Mouse (Mus musculus) c-Kit-positive CD71-positive TER-119-positive erythroid progenitor cells, embryonic 14.5 days (primary cell): ENCODE results near the gene Ilf2.

ENCODE experiments used
- DNase-seq: peaks from one replicate; pipeline ENCODE4 v3.0.0-alpha.2; 2013; ENCODE audit warnings: low spot score

Gene Ilf2

GRCm38 (mm10) chr3:90508950-90509746 is 33.2 kb downstream of the Ilf2 start, which contains the start of gene Chtop:
Gene Chtop, minus strand, starts transcription at chr3:90509498.
- peak; percentile 99 for DNase-seq

DNA sequence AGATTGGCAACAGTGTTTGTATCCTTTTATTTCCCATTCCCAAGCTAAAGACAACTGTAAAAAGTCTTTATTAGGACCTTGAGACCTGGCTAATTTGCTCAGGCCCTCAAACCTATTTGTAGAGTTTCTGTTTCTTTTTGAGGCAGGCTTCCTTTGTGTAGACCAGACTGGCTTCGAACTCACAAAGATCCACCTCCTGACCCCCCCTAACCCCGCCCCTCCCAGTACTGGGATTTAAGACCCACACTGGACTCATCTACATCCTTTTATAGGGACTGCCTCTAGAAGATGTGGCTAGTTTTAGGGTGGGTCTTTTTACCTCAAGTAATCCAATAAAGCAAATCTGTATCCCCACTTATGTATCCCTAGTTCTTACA is 33.8 kb downstream of the Ilf2 start:
- no peak for DNase-seq

GRCm38 (mm10) chr3:90512276-90512675 is 36.4 kb downstream of the Ilf2 start:
- no peak for DNase-seq

DNA sequence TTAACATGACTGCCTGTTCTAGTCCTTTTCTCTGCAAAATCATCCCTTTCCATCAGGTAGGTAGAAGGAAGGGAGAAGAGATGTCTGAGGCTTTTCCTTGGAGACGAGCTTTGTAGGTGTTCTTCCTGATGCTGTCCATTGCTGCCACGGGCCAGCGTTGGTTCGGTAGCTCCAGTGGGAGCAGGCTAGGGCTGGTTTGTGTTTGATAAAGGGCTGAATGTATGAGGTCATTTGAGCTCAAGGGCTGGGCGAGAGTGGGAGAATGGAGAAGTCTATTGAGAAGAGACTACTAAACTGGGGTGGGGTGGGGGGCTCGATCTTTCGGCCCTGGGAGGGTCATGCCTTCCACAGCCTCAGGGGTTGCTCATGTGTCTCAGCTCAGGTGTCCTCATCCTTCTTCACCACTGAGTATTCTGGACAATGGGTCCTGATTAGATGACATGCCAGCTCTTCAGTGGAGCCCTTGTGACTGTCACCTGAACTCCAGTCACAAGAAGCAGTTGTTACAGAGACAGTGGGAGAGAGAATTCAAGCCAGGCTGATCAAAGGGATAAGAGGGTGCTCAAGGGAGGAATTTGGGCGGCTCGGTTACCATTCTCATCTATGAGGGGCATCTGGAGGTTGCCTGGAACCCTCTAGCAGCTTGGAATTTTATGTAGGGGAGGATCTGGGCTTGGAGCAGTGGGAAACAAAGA is 37.2 kb downstream of the Ilf2 start:
- DNase-seq: no peak

GRCm38 (mm10) chr3:90513796-90514590 is 38.1 kb downstream of the Ilf2 start, which contains the start of the genes S100a1 and S100a13:
Gene S100a1, minus strand, starts transcription at chr3:90514392.
Gene S100a13, plus strand, starts transcription at chr3:90514435.
- peak; percentile 35 for DNase-seq

GRCm38 (mm10) chr3:90514691-90515090 is 38.8 kb downstream of the Ilf2 start:
- peak; percentile 59 for DNase-seq

- no peak for DNase-seq
Measured at GRCm38 (mm10) chr3:90515242-90515641, 39.3 kb downstream of the Ilf2 start.

GRCm38 (mm10) chr3:90515789-90516188 is 39.9 kb downstream of the Ilf2 start:
- no peak for DNase-seq

DNA sequence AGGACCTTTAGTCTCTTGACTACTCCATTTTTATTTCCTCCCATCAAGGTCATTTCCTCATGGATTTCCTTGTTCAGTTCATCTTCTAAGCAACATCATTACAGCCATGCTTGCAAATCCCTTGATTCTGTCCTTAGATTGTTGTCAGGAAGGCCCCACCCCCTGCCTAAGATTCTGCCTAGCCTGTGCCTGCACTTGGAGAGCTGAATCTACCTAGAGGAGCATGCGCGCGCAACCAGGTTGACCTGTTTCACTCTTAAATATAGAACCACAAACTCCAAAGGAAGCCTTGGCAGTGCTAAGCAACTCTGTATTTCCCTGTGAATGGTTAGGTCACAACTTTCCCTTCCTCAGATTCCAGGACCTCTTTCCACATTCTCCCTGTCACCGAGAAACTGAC is 41.8 kb downstream of the Ilf2 start:
- DNase-seq: no peak

GRCm38 (mm10) chr3:90525421-90525820 is 49.5 kb downstream of the Ilf2 start:
- peak; percentile 32 for DNase-seq

DNA sequence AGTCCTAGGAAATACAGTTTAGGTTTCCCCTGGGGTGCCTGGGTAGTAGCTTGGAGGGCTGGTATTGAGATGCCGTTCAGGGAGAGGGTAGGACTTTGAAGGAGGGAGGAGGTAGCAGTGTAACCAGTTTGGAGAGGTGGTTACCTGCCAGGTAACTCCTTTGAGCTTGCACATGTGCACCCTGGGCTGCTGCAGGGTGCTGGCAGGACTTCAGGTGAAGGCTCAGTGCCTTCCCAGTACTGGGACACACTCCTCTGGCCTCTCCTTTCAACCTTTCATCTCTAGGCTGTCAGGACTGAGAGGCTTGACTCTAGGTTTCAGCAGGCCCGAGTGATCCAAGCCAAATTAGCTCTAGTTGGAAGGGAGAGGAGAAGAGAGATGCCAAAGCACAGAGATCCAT is 50.1 kb downstream of the Ilf2 start:
- DNase-seq: no peak

DNA sequence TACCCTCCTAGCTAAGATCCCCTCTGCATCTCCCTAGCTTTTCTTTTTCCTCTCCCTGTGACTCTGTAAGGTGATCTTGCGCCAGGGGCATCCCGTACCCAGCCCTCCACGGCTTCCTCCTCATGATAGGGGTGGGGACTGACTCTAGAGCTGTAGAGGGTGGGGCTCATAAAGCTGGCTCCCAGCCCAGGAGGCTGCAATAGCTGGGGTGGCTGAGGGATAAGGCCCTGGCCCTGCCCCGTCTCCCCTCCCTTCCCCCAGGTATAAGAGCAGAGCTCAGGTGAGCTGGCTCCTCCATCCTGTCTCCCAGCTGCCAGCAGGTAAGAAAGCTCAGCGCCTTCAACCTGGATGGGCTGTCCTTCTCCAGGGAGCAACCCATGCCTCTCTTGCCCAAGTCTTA is 50.7 kb downstream of the Ilf2 start, which contains the start of gene S100a14:
TSS of gene S100a14 (plus strand) at position 277 of the 400 bp plus-strand sequence.
- no peak for DNase-seq

DNA sequence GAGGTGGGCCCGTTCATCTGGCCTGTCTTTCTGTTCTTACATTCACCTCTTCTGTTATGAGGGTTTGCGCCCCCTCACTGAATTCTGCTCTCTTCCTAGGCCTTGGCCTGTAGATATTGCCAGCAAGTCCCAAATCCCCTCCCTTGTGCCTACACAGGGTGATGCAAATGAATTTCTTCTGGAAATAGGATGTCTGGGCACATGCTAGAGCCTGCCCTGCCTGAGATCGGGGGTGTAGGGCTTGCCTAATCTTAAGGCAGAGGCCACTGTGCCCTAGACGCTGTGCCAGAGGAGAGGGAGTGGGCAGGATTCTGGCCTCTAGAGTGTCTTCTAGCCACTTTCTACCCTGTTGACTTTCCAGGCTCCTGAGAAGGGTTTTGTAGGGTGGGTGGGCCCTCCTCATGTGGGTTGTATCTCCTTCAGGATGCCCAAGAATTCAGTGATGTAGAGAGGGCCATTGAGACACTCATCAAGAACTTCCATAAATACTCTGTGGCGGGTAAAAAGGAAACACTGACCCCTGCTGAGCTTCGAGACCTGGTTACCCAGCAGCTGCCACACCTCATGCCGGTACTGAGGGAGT is 51.5 kb downstream of the Ilf2 start:
- DNase-seq: no peak

DNA sequence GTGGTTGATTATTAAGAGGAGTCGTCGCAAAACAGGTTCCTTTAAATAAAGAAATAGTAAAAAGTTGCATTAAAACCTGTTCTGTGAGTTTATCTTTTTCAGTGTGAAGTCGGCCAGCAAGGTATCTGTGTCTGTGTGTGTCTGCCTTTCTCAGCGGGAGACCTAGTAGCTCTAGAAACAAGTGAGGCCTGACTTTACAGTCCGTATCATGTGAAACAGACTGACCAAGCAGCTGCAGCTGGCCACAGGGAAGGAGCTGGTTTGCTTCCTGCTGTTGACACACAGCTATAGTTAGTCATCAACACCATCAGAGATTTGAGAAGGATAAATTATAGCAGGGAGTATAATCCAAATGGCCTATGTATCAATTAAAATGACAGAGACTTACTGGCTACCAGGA is 55.8 kb downstream of the Ilf2 start:
- no peak for DNase-seq

DNA sequence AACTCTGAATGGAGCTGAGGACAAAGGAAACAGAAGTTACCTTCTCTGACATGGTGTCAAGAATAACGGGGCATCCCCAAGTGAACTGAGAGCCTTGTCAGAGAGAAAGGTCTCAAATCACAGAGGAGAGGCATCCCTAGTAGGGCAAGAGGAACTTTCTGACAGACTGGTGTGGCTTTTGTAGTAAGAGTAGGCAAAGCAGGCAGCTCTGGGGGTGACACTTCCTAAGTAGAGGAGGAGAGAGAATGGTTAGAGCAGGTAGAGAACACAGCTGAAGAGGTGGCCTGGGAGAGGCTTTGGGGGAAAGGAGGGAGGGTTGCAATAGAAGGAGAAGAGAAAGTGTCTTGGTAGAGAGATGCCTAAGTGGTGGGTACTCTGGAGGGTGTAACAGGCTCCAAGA is 59.5 kb downstream of the Ilf2 start:
- no peak for DNase-seq

GRCm38 (mm10) chr3:90537141-90537904 is 61.4 kb downstream of the Ilf2 start, which contains the start of gene S100a16:
Gene S100a16, plus strand, starts transcription at chr3:90537254.
- no peak for DNase-seq

- no peak for DNase-seq
Measured at GRCm38 (mm10) chr3:90537905-90538296, 62.0 kb downstream of the Ilf2 start.
